Mouse (Mus musculus): Measurements from ENCODE around the gene 1700088E04Rik. TPM values are rescaled to one million over a fixed set of nuclear protein-coding genes. Genes with fewer than 3 reads are reported as not detected.

1700088E04Rik gene
- total RNA-seq, 2 experiments from 2014 or later, result not detected

DNA sequence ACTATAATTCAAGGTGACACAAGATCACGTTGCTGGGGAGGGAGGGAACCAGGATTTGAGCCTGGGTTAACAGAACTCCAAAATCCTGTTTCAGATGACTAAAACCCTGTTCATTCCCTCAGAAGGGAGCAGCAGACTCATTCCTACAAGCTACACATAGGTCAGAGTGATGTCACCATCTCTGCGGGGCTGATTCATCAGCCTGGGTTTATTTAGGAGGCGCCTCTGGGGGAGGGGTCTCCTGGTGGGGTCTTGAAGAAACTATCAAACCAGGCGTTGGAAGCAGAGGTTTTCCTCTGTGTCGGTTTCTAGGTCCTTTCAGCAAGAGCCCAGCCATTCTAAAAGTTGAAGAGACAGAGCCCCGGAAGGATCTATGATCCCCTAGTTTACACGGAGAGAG is 33.1 kb downstream of the 1700088E04Rik start:
- no peak for ATAC-seq (replicated peaks; ENCODE audit: low FRiP score, low TSS enrichment, poor library complexity, severe bottlenecking)

DNA sequence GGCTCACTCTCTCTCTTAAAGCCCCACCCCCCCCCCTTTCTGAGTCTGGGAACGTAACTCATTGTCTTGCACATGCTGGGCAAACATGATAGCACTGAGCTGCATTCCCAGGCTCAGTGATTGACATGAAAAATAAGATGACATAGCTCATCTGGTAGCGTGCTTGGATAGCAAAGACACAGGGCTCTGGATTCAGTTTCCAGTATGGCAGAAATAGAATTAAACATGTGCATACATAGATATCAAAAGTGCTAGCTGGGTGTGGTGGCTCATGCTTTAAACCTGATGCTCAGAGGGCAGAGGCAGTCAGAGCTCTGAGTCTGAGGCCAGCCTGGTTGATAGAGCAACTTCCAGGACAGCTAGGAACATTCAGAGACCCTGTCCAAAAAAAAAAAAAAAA is 35.2 kb downstream of the 1700088E04Rik start:
- ATAC-seq (replicated peaks; ENCODE audit: low FRiP score, low TSS enrichment, poor library complexity, severe bottlenecking), result peak; percentile 86

DNA sequence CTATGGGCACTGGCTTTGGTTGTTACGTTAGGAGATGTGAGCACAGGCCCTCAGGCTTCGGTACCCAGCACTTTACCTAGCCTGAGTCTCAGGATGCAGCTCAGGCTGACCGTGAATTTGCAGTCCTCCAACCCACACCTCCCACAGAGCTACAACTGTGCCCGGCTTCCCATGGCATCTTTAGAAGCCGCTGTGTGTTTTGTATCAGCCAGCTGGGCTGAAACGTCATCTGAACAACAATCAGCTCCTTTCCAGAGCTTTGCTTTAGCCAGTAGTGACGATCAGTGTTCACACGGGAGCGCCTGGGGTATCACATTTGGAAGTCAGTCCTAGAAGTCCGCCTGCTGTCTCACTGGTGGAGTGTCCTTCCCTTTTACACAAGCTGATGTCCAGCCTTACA is 37.8 kb downstream of the 1700088E04Rik start:
- no peak for ATAC-seq (replicated peaks; ENCODE audit: low FRiP score, low TSS enrichment, poor library complexity, severe bottlenecking)

DNA sequence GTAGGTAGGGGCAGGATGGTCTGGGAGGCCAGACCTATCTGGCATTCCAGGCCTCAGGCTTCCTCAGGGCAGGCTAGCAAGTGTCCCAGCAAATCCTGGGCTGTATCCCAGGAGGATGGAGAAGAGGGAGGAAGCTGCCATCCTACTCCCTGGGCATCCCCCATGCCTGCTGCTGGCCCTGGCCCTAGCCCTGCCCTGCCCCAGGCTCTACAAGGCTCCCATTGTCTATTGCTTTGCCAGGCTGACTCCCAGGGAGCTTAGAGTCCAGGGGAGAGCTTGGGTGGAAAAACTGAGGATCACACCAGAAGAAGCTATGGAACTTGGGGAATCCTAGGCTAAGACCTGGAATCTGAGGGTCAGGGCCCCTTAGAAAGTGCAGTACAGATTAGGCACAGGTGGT is 39.5 kb downstream of the 1700088E04Rik start:
- no peak for ATAC-seq (replicated peaks; ENCODE audit: low FRiP score, low TSS enrichment, poor library complexity, severe bottlenecking)

DNA sequence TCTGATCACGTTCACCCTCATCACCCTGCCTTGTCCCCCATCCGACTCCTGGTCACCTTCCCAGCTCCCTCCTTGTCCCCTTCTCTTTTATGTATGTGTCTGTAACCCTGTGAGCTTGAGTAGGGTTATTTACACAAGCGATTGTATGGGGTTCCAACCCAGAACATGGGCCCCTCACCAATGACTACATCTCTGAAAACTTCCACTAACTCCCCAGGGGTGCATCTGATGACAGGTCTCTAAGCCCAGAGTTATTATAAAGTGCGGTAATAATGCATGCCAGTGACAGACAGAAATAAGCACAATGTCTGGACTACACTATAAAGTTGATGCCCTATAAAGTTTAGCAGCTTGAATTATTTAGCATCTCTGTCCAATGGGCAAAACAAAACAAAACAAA is 40.7 kb downstream of the 1700088E04Rik start:
- ATAC-seq (replicated peaks; ENCODE audit: low FRiP score, low TSS enrichment, poor library complexity, severe bottlenecking), result no peak

DNA sequence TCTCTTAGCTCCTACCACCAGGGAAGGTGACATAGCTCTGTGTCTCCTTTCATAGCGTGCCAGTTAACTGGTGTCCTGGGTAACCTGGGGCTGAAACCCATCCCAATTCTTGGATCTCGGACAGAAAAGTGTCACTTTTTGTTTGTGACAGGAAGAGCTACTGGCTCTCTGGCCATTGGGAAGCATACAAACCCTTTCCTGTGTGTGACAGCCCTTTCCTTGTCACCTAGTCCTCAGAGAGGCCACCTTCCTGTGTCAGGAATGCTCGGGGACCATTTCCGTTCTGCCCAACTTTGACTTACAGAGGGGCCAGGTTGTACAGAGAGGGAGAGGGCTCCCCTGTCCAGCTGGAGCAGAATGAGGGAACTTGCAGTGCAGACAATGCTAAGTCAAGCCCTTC is 41.6 kb downstream of the 1700088E04Rik start:
- ATAC-seq (replicated peaks; ENCODE audit: low FRiP score, low TSS enrichment, poor library complexity, severe bottlenecking), result no peak

DNA sequence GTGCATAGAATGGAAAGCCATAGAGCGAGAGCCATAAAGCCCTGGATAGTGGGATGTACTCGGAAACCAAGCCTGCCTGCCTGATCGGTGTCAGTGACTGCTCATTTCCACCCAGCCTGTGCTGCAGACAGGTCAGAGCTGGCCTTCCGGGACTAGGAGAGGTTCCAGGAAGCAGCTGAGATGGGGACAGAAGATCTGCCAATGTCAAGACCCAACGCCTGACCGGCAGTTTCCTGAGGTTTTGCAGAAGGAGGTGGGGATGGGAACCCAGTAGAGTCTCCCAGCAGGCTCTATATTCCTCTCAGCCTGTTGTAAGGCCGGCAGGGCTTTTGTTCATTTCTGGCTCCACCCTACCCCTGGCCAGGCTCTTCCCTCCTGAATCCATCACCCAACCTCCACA is 42.2 kb downstream of the 1700088E04Rik start:
- ATAC-seq (replicated peaks; ENCODE audit: low FRiP score, low TSS enrichment, poor library complexity, severe bottlenecking), result no peak

DNA sequence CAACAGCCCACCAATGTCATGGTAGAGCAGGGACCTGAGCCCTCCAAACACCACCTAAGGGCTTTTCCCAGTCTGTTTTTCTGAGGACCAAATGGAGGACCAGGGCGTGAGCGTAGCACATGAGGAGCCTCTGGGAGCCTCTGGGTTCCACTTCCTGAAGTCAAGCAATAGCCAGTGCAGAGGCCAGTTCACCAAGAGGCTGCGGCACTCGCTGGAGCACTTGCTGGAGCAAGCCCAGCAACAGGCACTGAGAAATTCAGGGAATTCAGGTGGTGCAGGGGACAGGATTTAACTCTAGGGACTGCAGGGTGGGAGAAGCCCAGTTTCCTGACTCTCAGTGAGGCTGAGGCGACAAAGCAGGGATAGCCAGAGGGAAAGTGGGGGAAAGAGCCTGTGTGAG is 42.8 kb downstream of the 1700088E04Rik start:
- ATAC-seq (replicated peaks; ENCODE audit: low FRiP score, low TSS enrichment, poor library complexity, severe bottlenecking), result no peak

DNA sequence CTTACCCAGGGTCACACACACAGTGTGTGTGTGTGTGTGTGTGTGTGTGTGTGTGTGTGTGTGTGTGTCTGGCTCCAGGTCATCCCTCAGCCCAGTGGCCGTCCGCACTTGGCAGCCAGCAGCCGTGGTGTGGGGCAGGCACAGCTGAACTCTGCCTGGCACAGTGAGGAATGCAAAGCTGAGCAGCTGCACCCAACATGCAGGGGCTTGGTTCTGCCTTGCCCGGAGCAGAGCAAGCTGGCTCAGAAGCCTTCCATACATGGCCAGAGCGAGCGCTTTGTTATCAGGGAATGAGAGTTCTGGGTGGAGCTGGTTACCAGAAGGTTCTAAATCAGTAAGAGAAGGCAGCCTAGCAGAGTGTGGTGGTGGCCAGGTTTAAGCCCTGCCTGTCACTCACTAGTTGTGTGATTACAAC is 43.4 kb downstream of the 1700088E04Rik start:
- ATAC-seq (replicated peaks; ENCODE audit: low FRiP score, low TSS enrichment, poor library complexity, severe bottlenecking), result peak; percentile 68

DNA sequence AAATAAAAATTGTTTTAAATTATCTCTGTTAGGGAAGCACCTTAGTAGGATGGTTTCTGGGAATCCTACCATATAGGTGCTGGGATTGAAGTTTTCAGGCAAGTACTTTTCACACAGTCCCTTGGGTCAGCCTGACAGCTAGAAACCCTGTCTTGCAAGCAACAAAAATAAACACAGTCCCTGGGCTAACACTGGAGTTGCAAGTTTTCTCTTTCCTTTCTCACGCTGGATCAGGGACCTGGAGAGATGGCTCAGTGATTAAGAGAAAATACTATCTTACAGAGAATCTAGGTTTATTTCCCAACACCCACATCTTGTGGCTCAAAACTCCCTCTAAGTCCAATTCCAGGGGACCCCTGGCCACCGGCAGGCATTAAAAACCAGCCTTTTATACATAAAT is 43.9 kb downstream of the 1700088E04Rik start:
- ATAC-seq (replicated peaks; ENCODE audit: low FRiP score, low TSS enrichment, poor library complexity, severe bottlenecking), result no peak

DNA sequence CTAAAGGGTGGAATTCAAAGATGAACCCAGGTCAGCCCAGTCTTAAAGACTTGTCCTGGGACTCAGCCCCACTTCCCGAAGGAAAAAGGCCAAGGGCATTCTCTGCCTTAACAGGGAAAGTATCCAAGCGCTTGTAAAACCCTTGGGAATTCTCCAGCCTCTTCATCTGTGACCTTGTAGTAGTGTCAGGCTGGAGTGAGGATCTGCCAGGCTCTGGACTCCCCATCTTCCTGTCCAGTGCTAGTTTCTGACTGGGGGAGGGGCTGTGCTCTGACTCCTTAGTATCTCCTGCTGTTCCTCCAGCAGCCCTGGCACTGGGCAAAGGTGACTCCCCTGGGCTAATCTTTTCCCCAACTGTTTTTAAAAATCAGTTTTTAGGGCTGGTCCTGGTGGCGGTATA is 44.5 kb downstream of the 1700088E04Rik start:
- ATAC-seq (replicated peaks; ENCODE audit: low FRiP score, low TSS enrichment, poor library complexity, severe bottlenecking), result no peak

DNA sequence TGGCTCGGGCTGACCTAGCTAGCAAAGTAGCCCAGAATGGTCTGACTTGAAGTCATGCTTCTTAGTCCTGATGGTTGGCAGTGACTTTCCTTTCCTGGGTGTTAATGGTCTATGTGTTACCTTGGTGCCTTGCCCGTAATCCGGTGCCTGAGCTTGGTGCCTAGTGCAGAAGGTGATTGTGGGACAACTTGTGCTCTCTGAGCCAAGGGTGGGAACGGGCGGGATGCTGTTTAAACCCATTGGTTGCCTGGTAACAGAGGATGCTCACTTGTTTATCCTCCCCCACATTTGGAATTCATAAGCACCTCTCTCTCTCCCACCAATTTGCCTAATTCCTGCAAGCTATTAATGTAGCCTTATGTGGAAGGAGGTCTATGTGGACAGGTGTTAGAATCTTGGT is 45.6 kb downstream of the 1700088E04Rik start:
- no peak for ATAC-seq (replicated peaks; ENCODE audit: low FRiP score, low TSS enrichment, poor library complexity, severe bottlenecking)

DNA sequence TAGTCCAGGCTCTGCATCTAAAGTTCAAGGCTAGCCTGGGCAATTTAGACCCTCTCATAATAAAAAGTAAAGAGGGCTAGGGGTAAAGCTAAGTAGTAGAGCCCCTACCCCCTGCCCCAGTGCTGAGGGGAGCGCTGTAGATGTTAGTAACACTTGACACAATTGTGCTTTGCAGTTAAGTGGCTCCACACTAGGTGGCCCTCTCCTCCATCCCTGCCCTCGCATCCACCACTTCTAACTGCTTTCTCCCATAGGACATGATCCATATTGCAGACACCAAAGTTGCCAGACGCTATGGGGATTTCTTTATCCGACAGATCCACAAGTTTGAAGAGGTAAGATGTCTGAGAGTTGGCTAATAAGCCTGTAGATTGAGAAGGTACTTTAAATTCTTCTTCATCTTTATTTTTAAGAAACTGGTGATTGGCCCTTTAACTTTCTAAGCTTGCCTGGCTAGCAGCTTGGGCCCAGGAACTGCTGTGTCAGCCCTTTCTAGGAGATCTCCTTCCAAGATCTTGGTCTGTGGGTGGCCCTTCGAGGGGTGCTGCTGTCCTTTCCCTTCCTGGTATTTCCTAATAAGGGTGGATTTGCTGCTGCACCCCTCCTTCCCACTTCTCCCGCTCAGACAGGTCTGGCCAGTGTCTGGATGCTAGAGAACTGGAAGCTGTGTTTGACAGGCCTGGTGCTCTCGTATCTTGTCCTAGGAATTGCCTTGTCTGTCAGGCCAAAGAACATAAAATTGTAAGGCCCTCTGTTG is 47.8 kb downstream of the 1700088E04Rik start:
- ATAC-seq (replicated peaks; ENCODE audit: low FRiP score, low TSS enrichment, poor library complexity, severe bottlenecking), result no peak

DNA sequence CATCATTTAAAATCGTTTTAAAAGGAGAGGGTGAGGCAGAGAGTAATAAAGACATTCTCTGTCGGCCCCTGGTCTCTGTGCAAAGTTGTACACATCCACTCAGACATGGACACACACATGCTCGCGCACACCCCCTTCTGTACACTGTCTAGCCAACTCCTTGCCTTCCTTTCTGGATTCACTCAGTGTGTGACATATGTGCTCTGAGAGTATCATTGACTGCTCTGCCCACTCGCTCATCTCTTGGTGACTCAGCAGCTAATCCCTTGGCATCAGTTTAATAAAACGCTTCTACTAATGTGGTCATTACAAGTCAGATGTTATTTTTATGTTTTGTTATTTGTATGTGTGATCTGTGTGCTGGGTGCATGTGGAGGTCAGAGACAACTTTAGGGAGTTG is 48.8 kb downstream of the 1700088E04Rik start:
- no peak for ATAC-seq (replicated peaks; ENCODE audit: low FRiP score, low TSS enrichment, poor library complexity, severe bottlenecking)

DNA sequence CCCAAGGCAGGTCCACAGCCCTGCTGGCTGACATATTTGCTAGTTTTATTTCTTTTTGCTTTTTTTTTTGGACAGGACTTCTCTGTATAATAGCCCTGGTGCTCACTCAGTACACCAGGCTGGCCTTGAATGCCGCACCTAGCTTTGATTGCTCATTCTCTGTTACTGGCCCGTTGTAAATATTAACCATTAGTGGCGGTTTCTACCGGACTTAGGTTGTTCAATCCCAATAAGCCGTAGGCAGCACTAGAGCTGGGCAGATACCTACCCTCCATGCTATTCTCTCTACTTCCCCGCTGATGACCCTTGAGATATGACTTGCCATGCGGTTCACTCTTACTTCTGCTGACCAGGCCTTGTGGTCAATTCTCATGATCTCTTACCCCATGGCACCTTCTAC is 61.5 kb downstream of the 1700088E04Rik start:
- no peak for ATAC-seq (replicated peaks; ENCODE audit: low FRiP score, low TSS enrichment, poor library complexity, severe bottlenecking)

Other genes starting within 250 kb of the 1700088E04Rik start
- gene Gm49510, start 241.6 kb downstream of the 1700088E04Rik start, total RNA-seq (2014; fragmentation: Nextera tagmentation), result not detected in 2 replicates
- 2.6 TPM in 1 of 2 replicates, not detected in the other for gene Gm49510, start 241.6 kb downstream of the 1700088E04Rik start, total RNA-seq (2017)
- gene Sh3bp1, start 241.5 kb downstream of the 1700088E04Rik start, total RNA-seq (2014; fragmentation: Nextera tagmentation), result 31.8 and 53.7 TPM in 2 replicates
- 11.4 and 11.6 TPM in 2 replicates for gene Sh3bp1, start 241.5 kb downstream of the 1700088E04Rik start, total RNA-seq (2017)
- gene Pdxp, start 227.3 kb downstream of the 1700088E04Rik start, total RNA-seq (2014; fragmentation: Nextera tagmentation), result 12.7 and 22.5 TPM in 2 replicates
- 6.6 and 6.9 TPM in 2 replicates for gene Pdxp, start 227.3 kb downstream of the 1700088E04Rik start, total RNA-seq (2017)
- 54.9 and 83.9 TPM in 2 replicates for gene Lgals1, start 214.5 kb downstream of the 1700088E04Rik start, total RNA-seq (2014; fragmentation: Nextera tagmentation)
- 91.1 and 98.2 TPM in 2 replicates for gene Lgals1, start 214.5 kb downstream of the 1700088E04Rik start, total RNA-seq (2017)
- 52.3 and 56.7 TPM in 2 replicates for gene Nol12, start 206.3 kb downstream of the 1700088E04Rik start, total RNA-seq (2014; fragmentation: Nextera tagmentation)
- 15.3 and 31.6 TPM in 2 replicates for gene Nol12, start 206.3 kb downstream of the 1700088E04Rik start, total RNA-seq (2017)
- 29.1 and 33.9 TPM in 2 replicates for gene Triobp, start 193.5 kb downstream of the 1700088E04Rik start, total RNA-seq (2014; fragmentation: Nextera tagmentation)
- gene Triobp, start 193.5 kb downstream of the 1700088E04Rik start, total RNA-seq (2017), result 11.2 and 12.5 TPM in 2 replicates
- 19.0 and 23.7 TPM in 2 replicates for gene H1f0, start 112.8 kb downstream of the 1700088E04Rik start, total RNA-seq (2014; fragmentation: Nextera tagmentation)
- 27.0 and 47.0 TPM in 2 replicates for gene H1f0, start 112.8 kb downstream of the 1700088E04Rik start, total RNA-seq (2017)
- 0.40 TPM in 1 of 2 replicates, not detected in the other for gene Galr3, start 99.4 kb downstream of the 1700088E04Rik start, total RNA-seq (2014; fragmentation: Nextera tagmentation)
- 0.56 TPM in 1 of 2 replicates, not detected in the other for gene Galr3, start 99.4 kb downstream of the 1700088E04Rik start, total RNA-seq (2017)
- 24.4 and 44.2 TPM in 2 replicates for gene Ankrd54, start 78.4 kb downstream of the 1700088E04Rik start, total RNA-seq (2014; fragmentation: Nextera tagmentation)
- 15.0 and 15.2 TPM in 2 replicates for gene Ankrd54, start 78.4 kb downstream of the 1700088E04Rik start, total RNA-seq (2017)
- gene Eif3l, start 66.1 kb downstream of the 1700088E04Rik start, total RNA-seq (2014; fragmentation: Nextera tagmentation), result 218 and 242 TPM in 2 replicates
- gene Eif3l, start 66.1 kb downstream of the 1700088E04Rik start, total RNA-seq (2017), result 216 and 264 TPM in 2 replicates
- 1.5 and 6.4 TPM in 2 replicates for gene Micall1, start 32.4 kb downstream of the 1700088E04Rik start, total RNA-seq (2014; fragmentation: Nextera tagmentation)
- 0.57 and 2.5 TPM in 2 replicates for gene Micall1, start 32.4 kb downstream of the 1700088E04Rik start, total RNA-seq (2017)
- 177 and 201 TPM in 2 replicates for gene Polr2f, start 244 bp downstream of the 1700088E04Rik start, total RNA-seq (2014; fragmentation: Nextera tagmentation)
- 96.2 and 109 TPM in 2 replicates for gene Polr2f, start 244 bp downstream of the 1700088E04Rik start, total RNA-seq (2017)
- not detected in 2 replicates for gene Sox10, start 24.0 kb upstream of the 1700088E04Rik start, total RNA-seq (2014; fragmentation: Nextera tagmentation)
- gene Sox10, start 24.0 kb upstream of the 1700088E04Rik start, total RNA-seq (2017), result not detected in 2 replicates
- gene Pick1, start 87.9 kb upstream of the 1700088E04Rik start, total RNA-seq (2014; fragmentation: Nextera tagmentation), result 15.8 and 20.9 TPM in 2 replicates
- 8.9 and 11.4 TPM in 2 replicates for gene Pick1, start 87.9 kb upstream of the 1700088E04Rik start, total RNA-seq (2017)
- gene Gm49486, start 88.1 kb upstream of the 1700088E04Rik start, total RNA-seq (2014; fragmentation: Nextera tagmentation), result not detected in 2 replicates
- gene Gm49486, start 88.1 kb upstream of the 1700088E04Rik start, total RNA-seq (2017), result 0.08 TPM in 1 of 2 replicates, not detected in the other
- gene Slc16a8, start 113.5 kb upstream of the 1700088E04Rik start, total RNA-seq (2014; fragmentation: Nextera tagmentation), result not detected in 2 replicates
- gene Slc16a8, start 113.5 kb upstream of the 1700088E04Rik start, total RNA-seq (2017), result not detected in 2 replicates
- gene Baiap2l2, start 144.3 kb upstream of the 1700088E04Rik start, total RNA-seq (2014; fragmentation: Nextera tagmentation), result not detected in 2 replicates
- not detected in 2 replicates for gene Baiap2l2, start 144.3 kb upstream of the 1700088E04Rik start, total RNA-seq (2017)
- 26.7 and 34.4 TPM in 2 replicates for gene Pla2g6, start 187.1 kb upstream of the 1700088E04Rik start, total RNA-seq (2014; fragmentation: Nextera tagmentation)
- gene Pla2g6, start 187.1 kb upstream of the 1700088E04Rik start, total RNA-seq (2017), result 8.0 and 12.4 TPM in 2 replicates
- gene Maff, start 205.4 kb upstream of the 1700088E04Rik start, total RNA-seq (2014; fragmentation: Nextera tagmentation), result 2.7 TPM in 1 of 2 replicates, not detected in the other
- 6.7 and 8.8 TPM in 2 replicates for gene Maff, start 205.4 kb upstream of the 1700088E04Rik start, total RNA-seq (2017)